Mouse (Mus musculus) cerebellum, adult 2 months (tissue): ENCODE measurements at regions not wholly inside any gene's neighbourhood (a gene's known extent, or its start where the extent isn't known, plus 50 kb on each side); places are given as distances from the start of the nearest gene placed in this dataset.

Source experiments
- CTCF ChIP-seq: fragments of 200-500 bp; IDR thresholded peaks from 2 replicates; pipeline ENCODE4 v1.5.1; 2011; ENCODE audit warnings: low read depth, mild to moderate bottlenecking, control low read depth, low read length, moderate library complexity, borderline replicate concordance; ENCODE audit not compliant: insufficient read depth
- POLR2A ChIP-seq: fragments of 200-500 bp; IDR thresholded peaks from 2 replicates; pipeline ENCODE4 v1.6.1; 2011; ENCODE audit warnings: low read length, control low read depth, borderline replicate concordance; ENCODE audit not compliant: insufficient read depth

GRCm38 (mm10) chr9:61578255-61578654 is 206.1 kb downstream of the Tle3 start:
- TF ChIP-seq POLR2A = no peak
- TF ChIP-seq CTCF = no peak
